Mouse (Mus musculus) forebrain, postnatal 0 days (tissue): ENCODE measurements around the gene Srgap2. TPM values are rescaled to one million over a fixed set of nuclear protein-coding genes. Genes with fewer than 3 reads are reported as not detected.

Source experiments
- ATAC-seq: fragments of 200-750 bp; cut with Nextera tagmentation; 2 replicates; pipeline ENCODE4 v1.8.0; 2017; ENCODE audit warnings: mild to moderate bottlenecking, moderate library complexity
- DNase-seq: peaks from one replicate; pipeline ENCODE4 v3.0.0-alpha.2; 2015
- H3K27ac ChIP-seq: fragments of 300-500 bp; sonication (generic); 2 replicates; pipeline ENCODE4 v1.5.1; 2014; ENCODE audit warnings: low read depth, mild to moderate bottlenecking, antibody characterized with exemption, low read length, moderate library complexity, mixed read lengths
- H3K27me3 ChIP-seq: fragments of 300-500 bp; sonication (generic); 2 replicates; pipeline ENCODE4 v1.6.1; 2014; ENCODE audit warnings: mild to moderate bottlenecking, low read length, mixed read lengths; ENCODE audit not compliant: insufficient read depth
- H3K36me3 ChIP-seq: fragments of 300-500 bp; sonication (generic); 2 replicates; pipeline ENCODE4 v1.6.1; 2014; ENCODE audit warnings: mild to moderate bottlenecking, moderate library complexity; ENCODE audit not compliant: insufficient read depth
- H3K4me1 ChIP-seq: fragments of 300-500 bp; sonication (generic); 2 replicates; pipeline ENCODE4 v1.6.1; 2014; ENCODE audit warnings: antibody characterized with exemption; ENCODE audit not compliant: insufficient read depth
- H3K4me2 ChIP-seq: fragments of 300-500 bp; sonication (generic); 2 replicates; pipeline ENCODE4 v1.6.1; 2014; ENCODE audit warnings: low read depth, mild to moderate bottlenecking, moderate library complexity
- H3K4me3 ChIP-seq: fragments of 300-500 bp; sonication (generic); 2 replicates; pipeline ENCODE4 v1.5.1; 2014; ENCODE audit warnings: low read depth, low read length, mixed read lengths
- H3K9ac ChIP-seq: fragments of 300-500 bp; sonication (generic); 2 replicates; pipeline ENCODE4 v1.6.1; 2014; ENCODE audit warnings: mild to moderate bottlenecking
- H3K9me3 ChIP-seq: fragments of 300-500 bp; sonication (generic); 2 replicates; pipeline ENCODE4 v1.6.1; 2016; ENCODE audit warnings: low read length
- CTCF ChIP-seq: sonication (generic); IDR thresholded peaks from 2 replicates; pipeline ENCODE4 v1.5.1; 2016; ENCODE audit warnings: antibody characterized with exemption, control low read depth, low read depth
- WGBS: fragments of 180-500 bp; shearing (Covaris S2); extraction: QIAGEN DNeasy Blood & Tissue Kit; methylation state at CpG from one replicate; pipeline ENCODE4 v1.1.7; 2014; 5-methylcytosine and 5-hydroxymethylcytosine counted together
- polyA plus RNA-seq: library from polyadenylated mRNA; unstranded; fragments of >200 nt; fragmentation: Nextera tagmentation; extraction: Ambion mirVana; gene quantifications from 2 replicates; pipeline ENCODE4 v1.2.1, GENCODE M21; 2015
- total RNA-seq: library from RNA; depleted of rRNA; stranded (reverse); fragments of >200 nt; gene quantifications from 2 replicates; pipeline ENCODE4 v1.2.3, GENCODE M21; 2014

Gene Srgap2
- total and polyA plus RNA-seq, 2 experiments from 2014 or later: 28.1 to 68.4 TPM

- Histone ChIP-seq H3K9me3 (no peaks in the 10 kb centered on the region), H3K4me3 (no peak overlapping the region), H3K4me2 (0 out of 2 replicates have a peak overlapping the region, but pooled peaks have one; percentile 13), H3K9ac (0 out of 2 replicates have a peak overlapping the region, but pooled peaks have one; percentile 18), H3K27ac (no peak overlapping the region), H3K36me3 (no peaks in the 10 kb centered on the region), H3K27me3 (no peaks in the 10 kb centered on the region), H3K4me1 (peaks cover 9% of the 10 kb centered on the region)
- TF ChIP-seq CTCF: peak; percentile 71
- 12% methylated on average over 7 of the region's 7 CpGs for WGBS
- peak; percentile 38; the same call in 1 of the 2 replicates for ATAC-seq
- peak; percentile 60 for DNase-seq
These were observed 280.4 kb downstream of the Srgap2 start for GRCm38 (mm10) chr1:131246433-131247395.

- no peak overlapping the region for H3K27ac ChIP-seq
- H3K4me2 ChIP-seq: peak overlapping the region; percentile 95
- H3K9me3 ChIP-seq: no peaks in the 10 kb centered on the region
- TF ChIP-seq CTCF: peak; percentile 60
- 7% methylated on average over 9 of the region's 9 CpGs for WGBS
- peak overlapping the region; percentile 89 for H3K9ac ChIP-seq
- H3K36me3 ChIP-seq: no peaks in the 10 kb centered on the region
- ATAC-seq (peak; percentile 63), DNase-seq (peak; percentile 63)
- H3K4me3 ChIP-seq: peak overlapping the region; percentile 72
- H3K4me1 ChIP-seq: peaks cover 9% of the 10 kb centered on the region
- H3K27me3 ChIP-seq: no peaks in the 10 kb centered on the region
These were observed 281.2 kb downstream of the Srgap2 start for GRCm38 (mm10) chr1:131245926-131246325.

- H3K36me3 ChIP-seq: no peaks in the 10 kb centered on the region
- H3K27ac ChIP-seq: 0 out of 2 replicates have a peak within 1 kb of the TSS, but pooled peaks have one; percentile 9
- DNase-seq (peak; percentile 65), ATAC-seq (peak; percentile 45)
- H3K9ac ChIP-seq: peak within 1 kb of the TSS; percentile 89
- H3K4me2 ChIP-seq: peak within 1 kb of the TSS; percentile 95
- H3K4me3 ChIP-seq: peak within 1 kb of the TSS; percentile 72
- TF ChIP-seq CTCF: no peak
- peaks cover 9% of the 10 kb centered on the region for H3K4me1 ChIP-seq
- H3K9me3 ChIP-seq: no peaks in the 10 kb centered on the region
- 1% methylated on average over 48 of the region's 60 CpGs for WGBS
- H3K27me3 ChIP-seq: no peaks in the 10 kb centered on the region
These were observed 281.9 kb downstream of the Srgap2 start, which contains the start of gene Rassf5 for GRCm38 (mm10) chr1:131245089-131245856. Gene Rassf5, minus strand, starts transcription at chr1:131245258.

- TF ChIP-seq CTCF: peak; percentile 11; the same call in 1 of the 2 replicates
- DNase-seq (peak; percentile 13), ATAC-seq (peak; percentile 66)
- peaks cover 9% of the 10 kb centered on the region for H3K4me1 ChIP-seq
- H3K4me2 ChIP-seq: peak overlapping the region; percentile 95
- H3K4me3 ChIP-seq: peak overlapping the region; percentile 72
- 4% methylated on average over 57 of the region's 57 CpGs for WGBS
- H3K27me3 ChIP-seq: no peaks in the 10 kb centered on the region
- H3K9me3 ChIP-seq: no peaks in the 10 kb centered on the region
- no peaks in the 10 kb centered on the region for H3K36me3 ChIP-seq
- H3K27ac ChIP-seq: no peak overlapping the region
- peak overlapping the region; percentile 89 for H3K9ac ChIP-seq
These were observed 282.5 kb downstream of the Srgap2 start for GRCm38 (mm10) chr1:131244536-131245088.

- H3K36me3 ChIP-seq: no peaks in the 10 kb centered on the region
- ATAC-seq: no peak
- H3K27me3 ChIP-seq: no peaks in the 10 kb centered on the region
- H3K27ac ChIP-seq: no peak overlapping the region
- no peak overlapping the region for H3K4me2 ChIP-seq
- H3K4me1 ChIP-seq: peaks cover 9% of the 10 kb centered on the region
- H3K4me3 ChIP-seq: no peak overlapping the region
- no peak for DNase-seq
- no peak overlapping the region for H3K9ac ChIP-seq
- TF ChIP-seq CTCF: no peak
- no peaks in the 10 kb centered on the region for H3K9me3 ChIP-seq
- 70% methylated on average over 6 of the region's 6 CpGs for WGBS
These were observed 284.2 kb downstream of the Srgap2 start for GRCm38 (mm10) chr1:131242956-131243355.

GRCm38 (mm10) chr1:131239576-131240193 is 287.5 kb downstream of the Srgap2 start:
- no peak overlapping the region for H3K4me3 ChIP-seq
- H3K9ac ChIP-seq: no peak overlapping the region
- 42% methylated on average over 12 of the region's 12 CpGs for WGBS
- H3K27ac ChIP-seq: no peak overlapping the region
- H3K4me1 ChIP-seq: peaks cover 2% of the 10 kb centered on the region; the same call in 1 of the 2 replicates
- H3K36me3 ChIP-seq: no peaks in the 10 kb centered on the region
- H3K27me3 ChIP-seq: no peaks in the 10 kb centered on the region
- no peak overlapping the region for H3K4me2 ChIP-seq
- TF ChIP-seq CTCF: no peak
- DNase-seq: no peak
- no peak for ATAC-seq
- no peaks in the 10 kb centered on the region for H3K9me3 ChIP-seq
